Mouse (Mus musculus) liver, adult 2 months (tissue): ENCODE results near the gene Galnt14.

ENCODE experiments used
- CTCF ChIP-seq: fragments of 200-500 bp; IDR thresholded peaks from 2 replicates; pipeline ENCODE4 v1.5.1; 2011; ENCODE audit warnings: low read depth, low read length, control low read depth
- POLR2A ChIP-seq: fragments of 200-500 bp; IDR thresholded peaks from 2 replicates; pipeline ENCODE4 v1.6.1; 2011; ENCODE audit warnings: low read length, control low read depth; ENCODE audit not compliant: insufficient read depth; ENCODE audit errors: extremely low read depth

DNA sequence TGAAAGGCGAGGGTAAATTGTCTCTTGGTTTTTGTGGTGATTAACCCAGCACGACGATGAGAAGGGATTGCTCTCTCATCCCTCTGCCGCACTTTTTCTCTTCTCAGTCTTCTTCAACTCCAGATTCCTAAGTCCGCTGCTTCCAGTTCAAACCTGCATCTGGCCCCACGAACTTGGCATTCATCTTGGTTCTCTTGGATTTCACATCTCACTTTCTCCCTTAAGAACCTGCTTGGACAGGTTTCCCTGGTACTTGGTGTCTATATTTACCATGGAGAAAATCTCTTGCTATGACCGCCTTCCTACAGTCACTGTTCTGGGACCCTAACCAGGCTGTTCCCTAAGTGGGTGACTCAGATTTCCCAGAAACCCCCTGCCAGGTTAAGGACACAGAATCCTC is 188.1 kb downstream of the Galnt14 start:
- TF ChIP-seq CTCF (no peak), POLR2A (no peak)
